Mouse (Mus musculus): ENCODE results near the gene Car6.
A peak's percentile ranks its signal among the peaks of the same experiment; 100 is the strongest.

Gene Car6

GRCm38 (mm10) chr4:150201232-150201631 lies at the start of gene Car6:
TSS of gene Car6 (minus strand) at chr4:150201332.
- DNase-seq (ENCODE audit: extremely low read depth, low read depth) = no peak

- no peak for DNase-seq (ENCODE audit: extremely low read depth, low read depth)
These were observed 48.7 kb upstream of the Car6 start for GRCm38 (mm10) chr4:150249731-150250270.

GRCm38 (mm10) chr4:150248917-150249316 lies 47.8 kb upstream of the Car6 start:
- DNase-seq (ENCODE audit: extremely low read depth, low read depth) = no peak

GRCm38 (mm10) chr4:150248009-150248408 lies 46.9 kb upstream of the Car6 start:
- DNase-seq (ENCODE audit: extremely low read depth, low read depth) = no peak

- no peak for DNase-seq (ENCODE audit: extremely low read depth, low read depth)
These were observed 44.7 kb upstream of the Car6 start for GRCm38 (mm10) chr4:150245876-150246275.

- no peak for DNase-seq (ENCODE audit: extremely low read depth, low read depth)
These were observed 41.6 kb upstream of the Car6 start for GRCm38 (mm10) chr4:150242745-150243144.

GRCm38 (mm10) chr4:150241708-150242107 lies 40.6 kb upstream of the Car6 start:
- no peak for DNase-seq (ENCODE audit: extremely low read depth, low read depth)

- DNase-seq (ENCODE audit: extremely low read depth, low read depth) = no peak
These were observed 39.3 kb upstream of the Car6 start for GRCm38 (mm10) chr4:150240381-150240886.

GRCm38 (mm10) chr4:150239951-150240368 lies 38.8 kb upstream of the Car6 start:
- peak; percentile 93 for DNase-seq (ENCODE audit: extremely low read depth, low read depth)

- no peak for DNase-seq (ENCODE audit: extremely low read depth, low read depth)
These were observed 38.4 kb upstream of the Car6 start for GRCm38 (mm10) chr4:150239503-150239902.

GRCm38 (mm10) chr4:150239087-150239480 lies 38.0 kb upstream of the Car6 start:
- no peak for DNase-seq (ENCODE audit: extremely low read depth, low read depth)

GRCm38 (mm10) chr4:150238433-150239086 lies 37.4 kb upstream of the Car6 start:
- DNase-seq (ENCODE audit: extremely low read depth, low read depth) = no peak

GRCm38 (mm10) chr4:150237636-150238361 lies 36.7 kb upstream of the Car6 start:
- peak; percentile 56 for DNase-seq (ENCODE audit: extremely low read depth, low read depth)

- DNase-seq (ENCODE audit: extremely low read depth, low read depth) = peak; percentile 89
These were observed 35.7 kb upstream of the Car6 start, which contains the start of gene Eno1 for GRCm38 (mm10) chr4:150236521-150237481. TSS of gene Eno1 (plus strand) at chr4:150236721.

GRCm38 (mm10) chr4:150236031-150236430 lies 34.9 kb upstream of the Car6 start:
- DNase-seq (ENCODE audit: extremely low read depth, low read depth) = no peak

- DNase-seq (ENCODE audit: extremely low read depth, low read depth) = no peak
These were observed 34.5 kb upstream of the Car6 start for GRCm38 (mm10) chr4:150235585-150235984.

- peak; percentile 55 for DNase-seq (ENCODE audit: extremely low read depth, low read depth)
These were observed 33.6 kb upstream of the Car6 start for GRCm38 (mm10) chr4:150234599-150235327.

GRCm38 (mm10) chr4:150231871-150232270 lies 30.7 kb upstream of the Car6 start:
- DNase-seq (ENCODE audit: extremely low read depth, low read depth) = no peak

- DNase-seq (ENCODE audit: extremely low read depth, low read depth) = no peak
These were observed 29.6 kb upstream of the Car6 start for GRCm38 (mm10) chr4:150230460-150231407.

All from MEL-GATA-1-ER (cell line).